Mouse (Mus musculus): ENCODE measurements around the gene Hbb-bh2. TPM values are rescaled to one million over a fixed set of nuclear protein-coding genes. Genes with fewer than 3 reads are reported as not detected.
"Not testable (repeated sequence)": the region's sequence is repeated elsewhere in the genome, so short reads cannot be mapped to it uniquely, and the experiment has no call there.

Gene Hbb-bh2
- polyA plus RNA-seq, 1 experiment from 2014 or later: not detected

DNA sequence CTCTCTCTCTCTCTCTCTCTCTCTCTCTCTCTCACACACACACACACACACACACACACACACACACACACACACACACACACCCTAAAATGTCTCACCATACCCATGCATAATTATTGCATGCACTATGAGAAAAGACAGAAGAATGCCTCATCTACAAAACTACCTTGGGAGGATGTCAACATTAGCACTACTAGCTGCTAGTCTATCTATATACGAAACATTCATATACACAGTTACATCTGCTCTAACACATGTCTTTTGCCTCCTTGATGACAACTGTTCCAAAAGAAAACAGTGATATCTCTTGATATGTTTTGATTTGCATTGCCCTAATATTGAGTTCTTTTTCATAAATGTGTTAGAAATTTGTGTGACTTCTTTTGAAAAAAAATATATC lies 30.0 kb downstream of the Hbb-bh2 start:
- Histone ChIP-seq H3K9me3 (replicated peaks) (no peaks in the 10 kb centered on the region), H3K9ac (no peak overlapping the region), H3K36me3 (no peaks in the 10 kb centered on the region), H3K4me1 (no peaks in the 10 kb centered on the region), H3K27ac (no peak overlapping the region), H3K27me3 (no peaks in the 10 kb centered on the region), H3K4me2 (replicated peaks) (no peak overlapping the region), H3K4me3 (no peak overlapping the region)
- WGBS: 78% methylated on average over 1 of the region's 1 CpGs
- ATAC-seq (ENCODE audit: low FRiP score): no peak

DNA sequence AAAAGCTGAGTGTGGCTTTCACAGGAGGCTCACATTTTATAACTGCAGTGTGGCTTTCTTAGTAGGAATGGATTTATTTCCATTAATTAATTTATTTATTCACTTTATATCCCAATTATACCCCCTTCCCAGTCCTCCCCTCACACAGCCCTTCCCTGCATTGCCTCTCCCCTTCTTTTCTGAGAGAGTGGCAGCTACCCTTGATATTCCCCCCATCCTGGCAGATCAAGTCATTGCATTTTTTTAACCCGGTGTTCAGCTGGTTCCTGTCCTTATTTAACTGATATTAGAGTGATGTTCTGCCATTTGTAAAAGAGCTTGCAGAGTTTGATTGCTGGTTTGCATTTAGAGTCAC lies 30.5 kb downstream of the Hbb-bh2 start:
- ATAC-seq (ENCODE audit: low FRiP score): no peak
- Histone ChIP-seq H3K27me3 (no peaks in the 10 kb centered on the region), H3K9ac (no peak overlapping the region), H3K4me3 (no peak overlapping the region), H3K36me3 (no peaks in the 10 kb centered on the region), H3K4me1 (no peaks in the 10 kb centered on the region), H3K9me3 (replicated peaks) (no peaks in the 10 kb centered on the region), H3K27ac (no peak overlapping the region), H3K4me2 (replicated peaks) (no peak overlapping the region)
- 84% methylated on average over 1 of the region's 1 CpGs for WGBS

DNA sequence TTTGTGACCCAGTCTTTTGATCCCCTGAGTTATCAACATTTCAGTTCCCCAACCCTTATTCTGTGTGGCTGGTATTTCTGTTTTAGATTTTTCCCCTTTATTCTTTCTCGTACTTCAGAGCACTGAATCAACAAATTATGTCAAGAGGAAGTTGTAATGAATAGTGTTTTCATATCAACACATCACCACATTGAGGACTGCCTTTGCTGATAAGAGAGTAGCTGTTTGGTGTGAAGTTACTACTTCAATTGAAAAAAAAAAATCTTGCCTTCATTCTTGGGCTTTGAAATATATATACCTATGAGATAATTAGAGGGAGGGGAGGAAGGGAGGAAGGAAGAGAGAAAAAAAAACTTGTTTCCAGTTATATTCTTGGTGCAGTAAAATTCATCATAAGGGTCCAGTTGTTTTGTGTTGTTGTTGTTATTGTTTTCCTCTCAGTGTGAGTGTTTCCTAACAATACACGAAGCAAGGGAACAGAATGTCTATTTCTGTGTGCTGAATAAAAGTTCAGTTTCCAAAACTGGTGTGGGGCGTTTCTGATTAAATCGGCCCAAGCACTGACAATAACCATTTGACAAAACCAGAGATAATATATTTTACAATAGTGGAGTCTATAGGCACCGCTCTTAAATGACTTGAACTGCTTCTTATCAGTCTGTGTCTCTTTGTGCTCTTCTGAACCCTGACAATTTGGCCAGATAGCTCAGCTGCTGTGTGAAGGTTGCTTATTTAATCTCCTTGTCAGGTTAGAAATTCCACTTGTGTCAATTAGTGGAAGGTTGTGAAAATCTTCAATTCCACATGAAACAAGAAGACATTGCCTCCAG lies 31.1 kb downstream of the Hbb-bh2 start:
- Histone ChIP-seq H3K4me2 (replicated peaks) (no peak overlapping the region), H3K9me3 (replicated peaks) (no peaks in the 10 kb centered on the region), H3K4me3 (no peak overlapping the region), H3K27ac (no peak overlapping the region), H3K9ac (no peak overlapping the region), H3K27me3 (no peaks in the 10 kb centered on the region), H3K4me1 (no peaks in the 10 kb centered on the region), H3K36me3 (no peaks in the 10 kb centered on the region)
- ATAC-seq (ENCODE audit: low FRiP score): no peak
- 72% methylated on average over 5 of the region's 5 CpGs for WGBS

DNA sequence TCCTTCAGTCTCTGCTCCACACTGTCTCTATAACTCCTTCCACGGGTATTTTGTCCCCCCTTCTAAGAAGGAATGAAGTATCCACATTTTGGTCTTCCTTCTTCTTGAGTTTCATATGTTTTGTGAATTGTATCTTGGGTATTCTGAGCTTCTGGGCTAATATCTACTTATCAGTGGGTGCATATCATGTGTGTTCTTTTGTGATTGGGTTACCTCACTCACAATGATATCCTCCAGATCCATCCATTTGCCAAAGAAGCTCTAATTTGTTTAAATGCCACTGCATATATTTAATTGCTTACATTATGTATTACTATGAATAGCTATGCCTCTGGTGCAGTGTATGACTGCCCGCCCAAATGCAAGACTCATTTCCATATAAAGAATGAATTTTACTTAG lies 32.2 kb downstream of the Hbb-bh2 start:
- not testable (repeated sequence) for H3K36me3 ChIP-seq; H3K4me3 ChIP-seq; ATAC-seq (ENCODE audit: low FRiP score); H3K4me2 ChIP-seq (replicated peaks); H3K9me3 ChIP-seq (replicated peaks); H3K27ac ChIP-seq; H3K9ac ChIP-seq; H3K27me3 ChIP-seq; H3K4me1 ChIP-seq
- 91% methylated on average over 2 of the region's 2 CpGs for WGBS

DNA sequence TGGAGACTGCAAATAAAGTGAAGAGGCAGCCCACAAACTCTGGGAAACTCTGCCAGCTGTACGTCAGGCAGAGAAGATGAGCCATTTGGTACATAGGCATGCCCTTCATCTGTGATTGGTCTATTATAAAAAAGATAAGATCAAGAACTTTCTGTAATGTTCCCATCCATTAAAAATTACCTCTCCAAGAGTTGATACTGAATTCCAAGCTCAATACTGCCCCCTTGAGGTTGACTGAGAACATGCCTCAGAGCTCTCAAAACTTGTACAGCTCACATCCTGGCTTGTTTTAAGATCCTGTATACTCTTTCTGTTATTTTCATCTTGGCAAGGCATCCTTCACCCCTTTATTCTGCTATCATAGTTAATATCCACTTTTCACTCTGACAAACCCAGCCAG lies 33.5 kb downstream of the Hbb-bh2 start:
- no peaks in the 10 kb centered on the region for H3K9me3 ChIP-seq (replicated peaks)
- H3K9ac ChIP-seq: no peak overlapping the region
- H3K36me3 ChIP-seq: no peaks in the 10 kb centered on the region
- no peak overlapping the region for H3K4me3 ChIP-seq
- H3K4me1 ChIP-seq: no peaks in the 10 kb centered on the region
- 71% methylated on average over 1 of the region's 1 CpGs for WGBS
- H3K27me3 ChIP-seq: no peaks in the 10 kb centered on the region
- H3K27ac ChIP-seq: no peak overlapping the region
- no peak for ATAC-seq (ENCODE audit: low FRiP score)
- no peak overlapping the region for H3K4me2 ChIP-seq (replicated peaks)

DNA sequence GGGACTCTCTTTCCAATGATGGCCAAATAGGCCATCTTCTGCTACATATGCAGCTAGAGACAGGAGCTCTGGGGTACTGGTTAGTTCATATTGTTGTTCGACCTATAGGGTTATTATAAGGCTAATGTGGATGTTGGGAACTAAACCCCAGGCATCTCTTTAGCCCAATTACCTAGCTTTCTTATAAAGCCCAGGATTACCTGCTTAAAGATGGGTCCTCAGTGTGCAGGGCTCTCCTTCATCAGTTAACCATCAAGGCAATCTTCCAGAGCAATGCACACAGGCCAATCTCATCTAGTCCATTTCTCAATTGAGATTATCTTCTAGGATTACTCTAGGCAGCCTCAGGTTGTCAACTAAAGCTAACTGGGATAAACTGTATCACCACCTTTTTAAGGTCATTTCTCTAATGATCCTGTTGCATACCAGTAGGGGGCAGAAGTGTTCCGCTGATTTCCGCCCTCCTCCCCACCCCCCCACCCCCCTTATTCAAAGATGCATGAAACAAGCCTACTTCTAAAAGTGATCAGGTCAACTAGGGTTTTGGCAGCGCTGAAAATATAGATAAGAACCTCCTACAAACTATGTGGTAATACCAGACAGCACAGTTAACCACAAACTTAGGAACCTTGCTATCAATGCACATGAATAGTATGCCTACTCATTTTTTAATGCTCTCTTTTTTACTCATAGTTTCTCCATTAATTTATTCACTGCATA lies 47.5 kb downstream of the Hbb-bh2 start:
- Histone ChIP-seq H3K27me3 (no peaks in the 10 kb centered on the region), H3K9me3 (replicated peaks) (no peaks in the 10 kb centered on the region), H3K36me3 (no peaks in the 10 kb centered on the region), H3K4me2 (replicated peaks) (no peak overlapping the region), H3K4me3 (no peak overlapping the region), H3K4me1 (no peaks in the 10 kb centered on the region), H3K27ac (no peak overlapping the region), H3K9ac (no peak overlapping the region)
- 24% methylated on average over 4 of the region's 4 CpGs for WGBS
- no peak for ATAC-seq (ENCODE audit: low FRiP score)

DNA sequence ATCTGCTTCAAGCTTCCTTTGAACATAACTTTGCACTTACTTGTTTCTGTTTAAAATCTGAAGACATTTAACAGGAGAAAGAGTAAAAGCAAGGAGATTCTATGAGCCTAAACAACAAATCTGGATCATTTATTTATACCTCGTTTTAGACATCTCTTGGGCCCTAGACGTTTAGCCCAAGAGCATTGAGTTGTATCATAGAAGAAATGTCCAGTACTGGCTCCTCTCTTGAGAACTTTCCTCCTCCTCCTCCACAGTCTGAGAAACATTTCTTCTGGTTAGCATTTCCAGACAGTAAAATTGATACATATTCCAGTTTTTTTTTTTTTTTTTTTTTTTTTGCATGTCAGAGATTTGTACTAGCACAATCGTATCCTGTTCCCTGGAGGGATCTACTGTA lies 48.6 kb downstream of the Hbb-bh2 start, which contains the start of gene Olfr67:
TSS of gene Olfr67 (minus strand) at position 101 of the 400 bp plus-strand sequence.
- WGBS: 76% methylated on average over 3 of the region's 3 CpGs
- H3K36me3 ChIP-seq: no peaks in the 10 kb centered on the region

More for the DNA sequence above, 48.6 kb downstream of the Hbb-bh2 start, which contains the start of gene Olfr67:
- no peaks in the 10 kb centered on the region for H3K4me1 ChIP-seq
- H3K9ac ChIP-seq: no peak within 1 kb of the TSS
- no peak within 1 kb of the TSS for H3K27ac ChIP-seq
- ATAC-seq (ENCODE audit: low FRiP score): no peak
- no peaks in the 10 kb centered on the region for H3K27me3 ChIP-seq
- H3K9me3 ChIP-seq (replicated peaks): no peaks in the 10 kb centered on the region
- no peak within 1 kb of the TSS for H3K4me2 ChIP-seq (replicated peaks)
- no peak within 1 kb of the TSS for H3K4me3 ChIP-seq

Other genes starting within 250 kb of the Hbb-bh2 start
- gene Olfr619, start 239.9 kb downstream of the Hbb-bh2 start, polyA plus RNA-seq (2016; fragmentation: Nextera tagmentation; extraction: Ambion mirVana): not detected in 2 replicates
- not detected in 2 replicates for gene Olfr620, start 228.0 kb downstream of the Hbb-bh2 start, polyA plus RNA-seq (2016; fragmentation: Nextera tagmentation; extraction: Ambion mirVana)
- gene Olfr622, start 197.8 kb downstream of the Hbb-bh2 start, polyA plus RNA-seq (2016; fragmentation: Nextera tagmentation; extraction: Ambion mirVana): not detected in 2 replicates
- not detected in 2 replicates for gene Olfr623, start 176.8 kb downstream of the Hbb-bh2 start, polyA plus RNA-seq (2016; fragmentation: Nextera tagmentation; extraction: Ambion mirVana)
- gene Olfr624, start 169.3 kb downstream of the Hbb-bh2 start, polyA plus RNA-seq (2016; fragmentation: Nextera tagmentation; extraction: Ambion mirVana): 0.04 and 0.07 TPM in 2 replicates
- not detected in 2 replicates for gene Olfr625-ps1, start 157.8 kb downstream of the Hbb-bh2 start, polyA plus RNA-seq (2016; fragmentation: Nextera tagmentation; extraction: Ambion mirVana)
- not detected in 2 replicates for gene Olfr243, start 125.8 kb downstream of the Hbb-bh2 start, polyA plus RNA-seq (2016; fragmentation: Nextera tagmentation; extraction: Ambion mirVana)
- not detected in 2 replicates for gene Olfr628, start 110.1 kb downstream of the Hbb-bh2 start, polyA plus RNA-seq (2016; fragmentation: Nextera tagmentation; extraction: Ambion mirVana)
- gene Olfr629, start 95.6 kb downstream of the Hbb-bh2 start, polyA plus RNA-seq (2016; fragmentation: Nextera tagmentation; extraction: Ambion mirVana): not detected in 2 replicates
- gene Olfr630, start 83.2 kb downstream of the Hbb-bh2 start, polyA plus RNA-seq (2016; fragmentation: Nextera tagmentation; extraction: Ambion mirVana): not detected in 2 replicates
- gene Olfr69, start 68.9 kb downstream of the Hbb-bh2 start, polyA plus RNA-seq (2016; fragmentation: Nextera tagmentation; extraction: Ambion mirVana): not detected in 2 replicates
- gene Olfr68, start 60.8 kb downstream of the Hbb-bh2 start, polyA plus RNA-seq (2016; fragmentation: Nextera tagmentation; extraction: Ambion mirVana): not detected in 2 replicates
- gene Olfr67, start 48.7 kb downstream of the Hbb-bh2 start, polyA plus RNA-seq (2016; fragmentation: Nextera tagmentation; extraction: Ambion mirVana): not detected in 2 replicates
- gene Hbb-bt, start 26.5 kb downstream of the Hbb-bh2 start, polyA plus RNA-seq (2016; fragmentation: Nextera tagmentation; extraction: Ambion mirVana): 799 and 940 TPM in 2 replicates
- 613 and 772 TPM in 2 replicates for gene Hbb-bs, start 12.4 kb downstream of the Hbb-bh2 start, polyA plus RNA-seq (2016; fragmentation: Nextera tagmentation; extraction: Ambion mirVana)
- gene Hbb-bh1, start 2.6 kb upstream of the Hbb-bh2 start, polyA plus RNA-seq (2016; fragmentation: Nextera tagmentation; extraction: Ambion mirVana): 614 and 792 TPM in 2 replicates
- gene Hbb-y, start 12.7 kb upstream of the Hbb-bh2 start, polyA plus RNA-seq (2016; fragmentation: Nextera tagmentation; extraction: Ambion mirVana): 8,282 and 10,510 TPM in 2 replicates
- not detected in 2 replicates for gene Olfr66, start 45.7 kb upstream of the Hbb-bh2 start, polyA plus RNA-seq (2016; fragmentation: Nextera tagmentation; extraction: Ambion mirVana)
- gene Olfr64, start 54.0 kb upstream of the Hbb-bh2 start, polyA plus RNA-seq (2016; fragmentation: Nextera tagmentation; extraction: Ambion mirVana): not detected in 2 replicates
- not detected in 2 replicates for gene Olfr65, start 63.0 kb upstream of the Hbb-bh2 start, polyA plus RNA-seq (2016; fragmentation: Nextera tagmentation; extraction: Ambion mirVana)
- gene Olfr631, start 88.3 kb upstream of the Hbb-bh2 start, polyA plus RNA-seq (2016; fragmentation: Nextera tagmentation; extraction: Ambion mirVana): not detected in 2 replicates
- gene Olfr632, start 93.8 kb upstream of the Hbb-bh2 start, polyA plus RNA-seq (2016; fragmentation: Nextera tagmentation; extraction: Ambion mirVana): not detected in 2 replicates
- gene Olfr633, start 103.9 kb upstream of the Hbb-bh2 start, polyA plus RNA-seq (2016; fragmentation: Nextera tagmentation; extraction: Ambion mirVana): not detected in 2 replicates
- gene Olfr635, start 130.6 kb upstream of the Hbb-bh2 start, polyA plus RNA-seq (2016; fragmentation: Nextera tagmentation; extraction: Ambion mirVana): not detected in 2 replicates
- not detected in 2 replicates for gene Olfr638, start 158.2 kb upstream of the Hbb-bh2 start, polyA plus RNA-seq (2016; fragmentation: Nextera tagmentation; extraction: Ambion mirVana)
- gene Olfr639, start 176.8 kb upstream of the Hbb-bh2 start, polyA plus RNA-seq (2016; fragmentation: Nextera tagmentation; extraction: Ambion mirVana): 0.04 TPM in 1 of 2 replicates, not detected in the other
- not detected in 2 replicates for gene Olfr640, start 185.1 kb upstream of the Hbb-bh2 start, polyA plus RNA-seq (2016; fragmentation: Nextera tagmentation; extraction: Ambion mirVana)
- gene Olfr641, start 194.9 kb upstream of the Hbb-bh2 start, polyA plus RNA-seq (2016; fragmentation: Nextera tagmentation; extraction: Ambion mirVana): not detected in 2 replicates
- gene Olfr642, start 212.1 kb upstream of the Hbb-bh2 start, polyA plus RNA-seq (2016; fragmentation: Nextera tagmentation; extraction: Ambion mirVana): not detected in 2 replicates
- gene 4930516K23Rik, start 220.9 kb upstream of the Hbb-bh2 start, polyA plus RNA-seq (2016; fragmentation: Nextera tagmentation; extraction: Ambion mirVana): not detected in 2 replicates
- gene Olfr644, start 231.3 kb upstream of the Hbb-bh2 start, polyA plus RNA-seq (2016; fragmentation: Nextera tagmentation; extraction: Ambion mirVana): not detected in 2 replicates
- not detected in 2 replicates for gene Olfr645, start 244.9 kb upstream of the Hbb-bh2 start, polyA plus RNA-seq (2016; fragmentation: Nextera tagmentation; extraction: Ambion mirVana)